Mouse (Mus musculus): Measurements from ENCODE around the gene Slc22a7.

- TF ChIP-seq CTCF (IDR thresholded peaks at IDR 0.05; ENCODE audit: low read depth) = no peak
- no peak for TF ChIP-seq EP300 (IDR thresholded peaks at IDR 0.05; ENCODE audit: low read depth)
Measured at GRCm38 (mm10) chr17:46483561-46484001, 45.3 kb upstream of the Slc22a7 start.

Measured in liver, postnatal 0 days (tissue).